Mouse (Mus musculus): ENCODE measurements at regions not wholly inside any gene's neighbourhood (a gene's known extent, or its start where the extent isn't known, plus 50 kb on each side); places are given as distances from the start of the nearest gene placed in this dataset.

DNA sequence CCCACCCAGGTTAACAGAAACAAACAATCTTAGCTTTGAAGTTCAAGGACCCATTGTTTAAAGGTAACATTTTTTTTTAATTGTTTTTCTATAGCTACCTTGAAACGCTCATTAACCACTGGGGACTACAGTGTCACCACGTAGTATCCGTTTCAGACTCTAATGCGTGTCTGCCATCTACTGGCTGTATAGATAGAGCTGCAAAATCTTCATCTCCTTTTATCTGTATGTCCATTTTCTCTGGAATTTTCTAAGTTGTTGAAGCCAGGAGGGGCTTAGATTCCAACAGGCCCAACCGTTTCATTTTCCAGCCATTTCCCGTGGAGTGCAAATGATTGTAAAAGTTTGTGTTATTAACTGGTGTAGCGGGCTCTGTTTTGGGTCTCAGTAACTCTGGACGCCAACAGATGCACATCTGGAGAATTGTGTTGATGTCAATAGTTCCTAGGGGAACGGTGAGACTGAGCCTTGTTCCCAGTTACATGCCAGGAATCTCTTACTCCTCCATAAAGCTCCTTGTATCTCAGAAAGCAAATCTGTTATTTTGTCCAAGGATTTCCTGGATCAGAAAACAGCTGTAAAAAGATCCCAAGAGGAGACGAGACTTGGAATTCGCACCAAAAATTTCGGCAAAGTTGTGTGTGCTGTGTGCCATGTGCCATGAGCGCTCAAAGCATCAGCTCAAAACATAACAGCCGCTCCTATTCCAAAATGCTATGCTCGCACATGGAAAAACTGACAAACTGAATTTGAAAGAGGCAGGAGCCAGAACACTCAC, 158.8 kb upstream of the Phyhipl start:
- DNase-seq = peak; percentile 11

DNA sequence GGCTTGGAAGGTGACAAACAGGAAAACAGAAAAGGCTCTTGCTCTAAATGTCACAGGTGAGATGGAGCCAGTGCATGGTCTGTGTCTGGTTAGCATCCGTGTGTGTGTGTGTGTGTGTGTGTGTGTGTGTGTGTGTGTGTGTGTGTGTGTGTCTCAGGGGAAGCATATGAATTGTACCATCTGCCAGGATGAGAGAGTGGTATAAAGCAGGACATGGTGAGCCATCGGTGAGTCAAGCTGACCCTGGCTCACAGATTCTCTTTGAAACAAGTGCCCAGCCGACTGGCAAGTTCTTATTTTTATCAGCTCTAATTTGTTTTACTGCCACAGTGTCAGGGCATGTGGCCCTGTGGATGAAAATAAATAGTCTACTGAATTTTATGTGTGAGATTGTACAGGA, 153.6 kb upstream of the Phyhipl start:
- DNase-seq = no peak

DNA sequence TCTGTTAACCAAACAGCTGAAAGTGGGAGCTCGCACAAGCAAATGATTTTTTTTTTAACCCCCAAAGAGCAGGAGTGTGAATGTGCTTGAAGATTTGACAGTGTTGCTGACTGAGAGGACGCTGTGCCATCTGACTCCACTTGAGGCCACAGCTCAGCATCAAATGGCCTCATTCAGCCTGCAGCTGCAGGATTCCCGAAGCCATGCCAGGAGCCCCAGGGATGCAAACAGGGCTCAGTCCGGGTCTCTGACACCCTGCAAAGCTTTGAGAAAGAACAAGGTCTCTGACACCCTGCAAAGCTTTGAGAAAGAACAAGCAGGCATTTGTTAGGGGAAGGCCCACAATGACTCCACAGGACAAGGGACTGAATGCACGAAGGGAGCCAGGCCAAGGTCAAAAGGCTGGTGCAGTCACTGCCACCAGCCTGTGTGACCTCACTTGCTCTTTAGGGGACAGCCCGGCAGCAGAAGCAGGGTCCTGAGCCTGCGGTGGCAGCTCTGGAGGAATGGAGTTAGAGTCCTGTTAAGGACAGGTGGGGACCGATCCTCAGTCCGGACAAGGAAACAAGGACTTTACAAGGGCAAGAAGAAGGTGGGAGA, 151.1 kb upstream of the Phyhipl start:
- peak; percentile 13 for DNase-seq

DNA sequence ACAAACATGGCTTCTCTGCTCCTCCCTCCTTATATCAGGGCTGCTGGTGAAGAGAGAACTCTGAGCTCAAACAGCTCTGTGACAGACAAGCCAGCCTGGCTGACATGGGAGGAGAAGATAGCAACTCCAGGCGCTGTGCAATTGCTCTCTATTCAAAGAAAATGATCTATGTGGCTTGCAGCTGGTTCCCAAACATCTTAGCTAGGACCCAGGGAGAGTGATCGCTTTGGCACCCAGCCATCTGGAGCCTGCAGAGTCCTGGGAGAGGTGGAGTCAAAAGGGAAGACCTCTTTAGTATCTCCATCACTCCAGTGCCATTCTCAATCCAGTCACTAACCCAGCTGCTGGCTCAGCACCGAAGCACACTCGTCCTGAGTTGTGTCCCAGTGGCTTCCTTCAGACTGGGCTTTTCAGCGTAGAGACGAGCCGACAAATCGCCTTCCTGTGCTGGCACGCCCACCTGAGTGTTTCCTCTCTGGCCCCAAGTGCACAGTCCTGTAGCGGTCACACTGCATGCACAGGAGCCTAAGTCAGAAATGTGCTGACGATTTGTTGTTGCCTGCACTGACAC, 145.1 kb upstream of the Phyhipl start:
- DNase-seq = no peak

GRCm38 (mm10) chr10:70799906-70800305, 144.1 kb upstream of the Phyhipl start:
- no peak for DNase-seq

DNA sequence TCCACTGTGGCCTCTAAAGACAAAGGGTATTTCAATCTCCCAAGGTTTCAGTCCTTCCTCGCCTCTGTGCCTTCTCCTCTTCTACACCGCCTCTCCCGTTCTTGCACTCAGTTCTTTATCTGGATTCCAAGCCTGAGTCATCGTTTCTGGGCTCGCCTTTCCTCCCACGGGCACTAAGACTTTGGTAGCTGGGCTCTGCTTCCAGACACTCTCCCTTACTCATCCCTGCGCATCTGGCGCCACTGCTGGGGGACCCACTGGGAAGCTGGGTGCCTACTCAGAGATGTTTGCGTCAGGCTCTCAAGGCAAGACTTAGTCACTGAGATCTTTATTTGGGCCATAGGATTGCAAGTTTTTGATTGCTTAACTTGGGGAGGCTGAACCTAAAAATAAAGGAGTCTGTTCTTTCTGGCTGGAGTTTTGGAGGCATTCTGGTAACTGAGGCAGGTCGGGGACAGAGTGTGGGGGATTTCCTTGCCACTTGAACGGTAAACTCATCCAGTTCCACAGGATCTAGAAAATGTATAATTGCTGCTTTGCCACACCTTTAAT, 143.5 kb upstream of the Phyhipl start:
- DNase-seq = no peak

- DNase-seq = peak; percentile 16
Observed at GRCm38 (mm10) chr10:70788814-70789452, 133.2 kb upstream of the Phyhipl start.

GRCm38 (mm10) chr10:70781036-70781435, 125.3 kb upstream of the Phyhipl start:
- DNase-seq = no peak

GRCm38 (mm10) chr10:70778596-70778995, 122.8 kb upstream of the Phyhipl start:
- DNase-seq = no peak

DNA sequence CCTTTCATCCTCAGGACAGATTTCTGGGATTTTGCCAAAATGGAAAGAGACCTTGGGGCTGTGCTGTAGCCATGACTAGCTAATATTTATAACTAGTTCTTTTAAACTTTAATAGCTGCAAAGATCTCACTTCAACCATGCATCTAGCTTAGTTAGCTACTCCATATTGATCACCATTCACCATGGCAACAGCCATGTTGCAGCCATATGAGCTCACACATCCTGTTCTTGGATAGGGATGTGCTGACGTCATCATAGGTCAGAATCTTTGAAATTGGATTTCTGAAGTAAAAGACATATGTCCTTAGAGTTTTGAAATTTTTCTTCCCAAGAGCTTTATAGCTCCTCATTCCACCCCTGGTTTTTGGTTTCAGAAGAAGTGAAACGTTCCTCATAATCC, 118.8 kb upstream of the Phyhipl start:
- DNase-seq = no peak

GRCm38 (mm10) chr10:70774159-70774558, 118.4 kb upstream of the Phyhipl start:
- DNase-seq = no peak

DNA sequence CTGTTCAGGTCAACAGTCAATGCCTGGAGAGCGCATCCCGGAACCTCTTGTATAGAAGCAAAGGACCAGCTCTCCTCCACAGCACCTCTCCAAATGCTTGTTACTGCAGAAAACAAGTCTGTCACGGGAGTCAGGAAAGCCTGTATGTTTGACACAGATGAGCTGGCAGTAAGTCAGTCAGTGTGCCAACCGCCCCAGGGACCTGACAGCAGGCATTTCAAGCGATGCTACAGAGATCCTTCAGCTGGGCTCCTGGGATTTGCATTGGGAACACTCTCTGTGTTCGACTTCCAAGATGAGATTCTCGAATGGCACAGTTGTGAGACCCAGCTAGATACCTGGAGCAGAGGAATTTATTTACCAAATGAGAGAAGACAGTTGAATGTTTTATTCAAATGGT, 111.7 kb upstream of the Phyhipl start:
- no peak for DNase-seq

DNA sequence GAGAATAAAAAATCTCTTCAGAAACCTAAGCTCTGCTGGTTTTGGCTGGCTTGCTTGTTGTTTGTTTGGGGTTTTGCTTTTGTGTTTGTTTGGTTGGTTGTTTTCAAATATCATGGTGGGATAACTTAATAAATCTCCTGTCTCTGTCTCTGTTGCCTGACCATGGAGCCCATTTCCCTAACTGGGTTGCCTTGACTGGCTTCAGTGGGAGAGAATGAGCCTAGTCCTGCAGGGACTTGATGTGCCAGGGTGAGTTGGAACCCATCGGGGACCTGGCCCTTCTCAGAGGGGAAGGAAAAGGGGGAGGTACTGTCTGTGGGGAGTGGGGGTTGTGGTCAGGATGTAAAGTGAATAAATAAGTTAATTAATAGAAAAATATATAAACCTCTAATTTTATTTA, 111.1 kb upstream of the Phyhipl start:
- no peak for DNase-seq

- no peak for DNase-seq
Observed at GRCm38 (mm10) chr10:70766450-70766849, 110.7 kb upstream of the Phyhipl start.

DNA sequence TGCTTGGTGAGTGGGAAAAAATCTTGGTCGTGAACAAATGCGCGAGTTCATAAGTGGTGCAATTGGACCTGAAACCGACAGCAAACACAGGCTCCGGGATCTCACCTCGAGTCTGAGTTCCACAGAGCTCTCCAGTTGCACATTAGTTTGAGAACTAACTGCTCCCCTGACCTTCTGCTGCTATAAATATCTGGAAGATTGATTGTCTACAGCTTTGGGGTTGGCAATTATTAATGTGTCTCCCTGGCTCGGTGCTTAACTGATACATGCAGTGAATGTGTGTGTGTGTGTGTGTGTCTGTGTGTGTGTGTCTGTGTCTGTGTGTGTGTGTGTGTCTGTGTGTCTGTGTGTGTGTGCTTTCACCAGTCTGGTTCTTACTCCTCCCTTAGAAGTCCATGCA, 107.4 kb upstream of the Phyhipl start:
- no peak for DNase-seq

DNA sequence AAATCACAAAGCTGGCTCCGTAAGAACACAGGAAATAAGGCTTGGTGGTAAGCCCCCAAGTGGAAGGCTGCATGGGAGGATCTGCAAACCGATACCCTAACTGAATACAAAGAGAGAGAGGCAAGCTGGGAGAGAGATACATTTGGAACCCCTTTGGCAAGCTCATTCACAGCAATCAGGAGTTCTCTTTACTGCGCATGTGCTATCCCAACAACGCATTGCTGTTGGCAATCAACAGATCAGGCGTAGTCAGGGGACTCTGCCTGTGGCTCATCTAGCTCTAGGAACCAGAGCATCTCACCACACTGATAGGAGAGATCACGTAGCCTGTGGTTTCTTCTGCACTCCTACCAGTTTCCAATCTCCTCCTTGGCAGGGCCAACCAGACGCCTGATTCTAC, 103.9 kb upstream of the Phyhipl start:
- no peak for DNase-seq

- DNase-seq = no peak
Observed at GRCm38 (mm10) chr10:70751771-70752170, 96.0 kb upstream of the Phyhipl start.

DNA sequence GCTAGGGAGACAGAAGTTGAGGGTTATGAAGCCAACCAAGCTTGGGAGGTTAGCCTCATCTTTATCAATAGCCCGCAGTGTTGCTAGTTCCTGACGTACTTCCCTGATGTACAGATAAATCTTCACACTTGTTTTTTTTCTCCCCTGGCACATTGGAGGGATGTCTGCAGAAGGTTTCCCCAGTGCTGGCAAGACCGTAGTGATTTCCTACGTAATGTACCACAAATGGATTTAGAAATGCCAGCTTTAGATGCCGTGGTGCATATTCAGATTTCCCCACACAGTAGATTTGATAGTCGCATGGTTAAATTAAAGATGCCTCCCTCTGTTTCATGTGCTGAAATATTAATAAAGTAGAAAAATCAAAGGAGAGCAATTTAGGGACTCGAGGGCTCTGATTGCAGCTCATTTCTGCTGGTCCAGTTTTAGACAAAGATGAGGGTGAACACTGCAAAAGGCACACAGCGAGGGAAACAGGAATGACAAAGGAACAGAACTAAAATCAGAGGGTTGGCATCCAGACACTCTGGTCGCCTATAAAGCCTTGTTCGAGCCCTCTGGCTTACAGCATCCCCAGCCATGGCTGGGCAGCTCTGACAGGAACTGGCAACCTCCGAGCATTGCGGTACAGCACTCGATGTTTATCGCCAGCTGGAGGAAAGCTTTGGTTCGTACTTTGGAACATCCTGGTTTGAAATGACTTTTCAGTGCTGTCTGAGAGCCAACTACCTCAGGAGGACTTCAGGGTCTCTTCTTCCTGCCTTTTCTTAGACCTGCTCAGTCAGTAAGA, 94.8 kb upstream of the Phyhipl start:
- DNase-seq = no peak

DNA sequence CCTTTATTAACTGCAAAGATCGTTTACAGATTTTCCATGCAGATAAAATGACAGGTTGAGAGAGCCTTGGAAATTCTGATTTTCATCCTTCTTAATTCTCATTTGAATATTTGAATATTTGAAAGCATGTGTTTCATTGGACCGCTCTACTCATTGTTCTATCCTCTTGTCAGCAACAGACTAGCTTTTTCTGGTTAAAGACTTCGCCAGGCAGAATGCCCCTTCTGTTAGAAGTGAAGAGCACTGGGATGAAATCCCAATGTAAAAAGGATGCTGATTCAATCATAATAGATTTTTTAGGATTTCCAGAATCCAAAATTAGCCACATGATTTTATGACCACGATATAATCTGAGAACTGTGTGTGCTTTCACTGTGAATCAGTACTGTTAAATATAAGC, 90.8 kb upstream of the Phyhipl start:
- DNase-seq = no peak

DNA sequence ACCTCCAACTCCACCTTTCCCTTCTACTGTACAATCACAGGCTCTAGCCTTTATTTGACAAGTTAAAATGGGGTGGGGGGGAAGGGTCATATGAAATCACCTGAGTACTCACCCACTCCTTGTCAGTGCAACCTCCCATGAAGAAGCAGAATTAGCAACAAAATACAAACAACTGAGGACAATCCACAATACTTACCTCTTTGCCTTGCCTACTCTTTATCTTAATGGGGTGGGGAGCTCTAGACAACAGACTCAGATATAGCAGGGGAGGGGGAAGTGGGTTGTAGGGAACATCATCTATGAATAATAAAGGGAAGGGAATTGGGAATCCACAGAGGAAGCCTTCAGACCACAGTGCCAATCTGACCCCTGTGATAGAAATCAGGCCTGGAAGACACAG, 86.1 kb upstream of the Phyhipl start:
- no peak for DNase-seq

DNA sequence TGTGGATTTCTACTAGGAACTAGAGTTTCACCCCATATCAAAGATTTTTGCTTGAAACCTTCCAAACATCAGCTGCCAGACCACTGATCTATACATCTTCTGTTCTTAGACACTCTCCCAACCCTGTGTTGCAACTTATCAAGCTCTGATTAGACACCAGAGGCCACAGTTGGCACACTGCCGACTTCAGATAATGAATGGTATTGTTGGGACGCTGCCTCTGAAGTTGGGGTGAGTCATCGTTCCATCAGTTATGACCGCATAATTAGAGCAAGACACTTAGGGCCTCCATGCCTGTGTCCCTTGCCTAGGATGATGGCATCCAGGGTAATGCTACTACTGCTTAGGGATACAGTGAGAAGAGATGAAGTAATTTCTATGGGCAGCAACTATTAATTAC, 84.3 kb upstream of the Phyhipl start:
- no peak for DNase-seq

GRCm38 (mm10) chr10:70739348-70739966, 83.7 kb upstream of the Phyhipl start:
- DNase-seq = no peak

Data from cerebellum, adult 8-10 months (tissue).